Mouse (Mus musculus): ENCODE results near the gene Tmem131.

DNA sequence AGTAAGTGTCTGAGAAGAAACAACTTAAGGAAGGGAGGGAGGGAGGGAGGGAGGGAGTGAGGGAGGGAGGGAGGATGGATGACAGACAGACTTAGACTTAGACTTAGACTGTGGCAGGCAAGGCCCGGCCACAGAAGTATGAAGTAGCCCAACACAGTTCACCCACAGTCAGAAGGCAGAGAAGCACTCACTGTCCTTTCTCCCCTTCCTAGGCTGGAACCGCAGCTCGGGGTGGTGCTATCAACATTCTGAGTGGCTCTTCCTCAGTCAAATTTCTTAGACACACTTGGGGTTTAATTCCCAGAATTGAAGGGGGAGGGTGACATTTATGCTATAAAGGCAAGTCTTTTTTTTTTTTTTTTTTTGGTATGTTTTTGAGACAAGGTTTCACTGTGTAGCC is 51.0 kb downstream of the Tmem131 start:
- TF ChIP-seq CTCF (IDR thresholded peaks at IDR 0.05; ENCODE audit: low read depth, low read length) (no peak), TAL1 (conservative IDR thresholded peaks at IDR 0.05; ENCODE audit: low read depth, low read length) (no peak), GATA1 (IDR thresholded peaks at IDR 0.05; ENCODE audit: borderline replicate concordance, low read length) (no peak)

Measured in G1E (cell line).